Mouse (Mus musculus) cortical plate, adult 2 months (tissue): ENCODE measurements around the gene Atp5j2. TPM values are rescaled to one million over a fixed set of nuclear protein-coding genes. Genes with fewer than 3 reads are reported as not detected.

Source experiments
- H3K27ac ChIP-seq: fragments of 200-500 bp; 2 replicates; pipeline ENCODE4 v1.5.1; 2012; ENCODE audit warnings: low read length, control low read depth, inconsistent platforms; ENCODE audit not compliant: insufficient read depth
- H3K4me1 ChIP-seq: fragments of 200-500 bp; 2 replicates; pipeline ENCODE4 v1.6.1; 2011; ENCODE audit warnings: low read length; ENCODE audit not compliant: control insufficient read depth, insufficient read depth
- H3K4me3 ChIP-seq: fragments of 200-500 bp; 2 replicates; pipeline ENCODE4 v1.5.1; 2011; ENCODE audit warnings: mild to moderate bottlenecking, low read length, control low read depth; ENCODE audit not compliant: insufficient read depth
- CTCF ChIP-seq: fragments of 200-500 bp; IDR thresholded peaks from 2 replicates; pipeline ENCODE4 v1.5.1; 2011; ENCODE audit warnings: mild to moderate bottlenecking, control low read depth, low read length; ENCODE audit not compliant: insufficient read depth; ENCODE audit errors: extremely low read depth
- POLR2A ChIP-seq: fragments of 200-500 bp; IDR thresholded peaks from 2 replicates; pipeline ENCODE4 v1.6.1; 2011; ENCODE audit warnings: mild to moderate bottlenecking, low read length, control low read depth; ENCODE audit not compliant: insufficient read depth; ENCODE audit errors: extremely low read depth
- polyA plus RNA-seq: library from polyadenylated mRNA; depleted of rRNA; stranded (reverse); fragments of >200 nt; gene quantifications from 2 replicates; pipeline ENCODE4 v1.2.3, GENCODE M21; 2012

The Atp5j2 gene
- polyA plus RNA-seq, 1 experiment = 392 TPM

- H3K4me3 ChIP-seq = peak within 1 kb of the TSS; percentile 64
- TF ChIP-seq POLR2A (peak; percentile 92), CTCF (no peak)
- peaks cover 3% of the 10 kb centered on the region; the same call in 1 of the 2 replicates for H3K4me1 ChIP-seq
- peak within 1 kb of the TSS; percentile 61 for H3K27ac ChIP-seq
These were observed 12.3 kb upstream of the Atp5j2 start, which contains the start of gene Zkscan5 for GRCm38 (mm10) chr5:145203936-145204691. Zkscan5 (plus strand) TSS chr5:145204562.

GRCm38 (mm10) chr5:145202446-145202845, 10.6 kb upstream of the Atp5j2 start:
- Histone ChIP-seq H3K27ac (no peak overlapping the region), H3K4me1 (peaks cover 3% of the 10 kb centered on the region; the same call in 1 of the 2 replicates), H3K4me3 (no peak overlapping the region)
- TF ChIP-seq CTCF (no peak), POLR2A (no peak)

- TF ChIP-seq CTCF (no peak), POLR2A (peak; percentile 89)
- H3K4me3 ChIP-seq = peak within 1 kb of the TSS; percentile 82
These were observed 9.6 kb upstream of the Atp5j2 start, which contains the start of gene Zkscan14 for GRCm38 (mm10) chr5:145201321-145201991. Zkscan14 (minus strand) TSS chr5:145201868.

GRCm38 (mm10) chr5:145200387-145200786, 8.5 kb upstream of the Atp5j2 start:
- Histone ChIP-seq H3K27ac (no peak overlapping the region), H3K4me1 (peaks cover 3% of the 10 kb centered on the region; the same call in 1 of the 2 replicates), H3K4me3 (peak overlapping the region; percentile 82; the same call in 1 of the 2 replicates)
- TF ChIP-seq POLR2A = no peak
- TF ChIP-seq CTCF = no peak

More at GRCm38 (mm10) chr5:145201321-145201991, 9.6 kb upstream of the Atp5j2 start, which contains the start of gene Zkscan14:
- H3K4me1 ChIP-seq = peaks cover 3% of the 10 kb centered on the region; the same call in 1 of the 2 replicates
- H3K27ac ChIP-seq = peak within 1 kb of the TSS; percentile 54

- H3K27ac ChIP-seq = peak overlapping the region; percentile 79
- H3K4me1 ChIP-seq = peaks cover 4% of the 10 kb centered on the region
- peak; percentile 77 for TF ChIP-seq POLR2A
- TF ChIP-seq CTCF = no peak
- H3K4me3 ChIP-seq = peak overlapping the region; percentile 94
These were observed 725 bp downstream of the Atp5j2 start for GRCm38 (mm10) chr5:145190875-145191798.

- no peak for TF ChIP-seq POLR2A
- no peak for TF ChIP-seq CTCF
- Histone ChIP-seq H3K4me1 (peaks cover 4% of the 10 kb centered on the region), H3K27ac (no peak overlapping the region)
These were observed 1.5 kb downstream of the Atp5j2 start for GRCm38 (mm10) chr5:145190373-145190772.

GRCm38 (mm10) chr5:145189416-145189815, 2.4 kb downstream of the Atp5j2 start:
- H3K27ac ChIP-seq = no peak overlapping the region
- H3K4me3 ChIP-seq = no peak overlapping the region
- peaks cover 4% of the 10 kb centered on the region for H3K4me1 ChIP-seq
- TF ChIP-seq POLR2A (no peak), CTCF (no peak)

More at GRCm38 (mm10) chr5:145190373-145190772, 1.5 kb downstream of the Atp5j2 start:
- peak overlapping the region; percentile 94 for H3K4me3 ChIP-seq

- TF ChIP-seq CTCF (no peak), POLR2A (no peak)
- Histone ChIP-seq H3K4me3 (no peak overlapping the region), H3K27ac (no peak overlapping the region), H3K4me1 (peaks cover 3% of the 10 kb centered on the region)
These were observed 6.6 kb downstream of the Atp5j2 start for GRCm38 (mm10) chr5:145185244-145185643.
